Mouse (Mus musculus) testis, adult 2 months (tissue): ENCODE results near the gene Col15a1. TPM values are rescaled to one million over a fixed set of nuclear protein-coding genes. Genes with fewer than 3 reads are reported as not detected.

Experiments
- H3K27ac ChIP-seq: fragments of 200-500 bp; 2 replicates; pipeline ENCODE4 v1.5.1; 2012; ENCODE audit warnings: low read depth, low read length; ENCODE audit not compliant: control insufficient read depth, insufficient read depth
- H3K27me3 ChIP-seq: fragments of 200-500 bp; 2 replicates; pipeline ENCODE4 v1.6.1; 2012; ENCODE audit warnings: mild to moderate bottlenecking, low read length, moderate library complexity; ENCODE audit not compliant: control insufficient read depth, insufficient read depth
- H3K36me3 ChIP-seq: fragments of 200-500 bp; 2 replicates; pipeline ENCODE4 v1.6.1; 2012; ENCODE audit warnings: mild to moderate bottlenecking, low read length; ENCODE audit not compliant: control insufficient read depth, insufficient read depth
- H3K4me1 ChIP-seq: fragments of 200-500 bp; 2 replicates; pipeline ENCODE4 v1.6.1; 2012; ENCODE audit warnings: low read length; ENCODE audit not compliant: control insufficient read depth, insufficient read depth
- H3K4me3 ChIP-seq: fragments of 200-500 bp; 2 replicates; pipeline ENCODE4 v1.5.1; 2012; ENCODE audit warnings: low read depth, mild to moderate bottlenecking, low read length, moderate library complexity, mixed read lengths; ENCODE audit not compliant: control insufficient read depth
- CTCF ChIP-seq: fragments of 200-500 bp; IDR thresholded peaks from 2 replicates; pipeline ENCODE4 v1.5.1; 2012; ENCODE audit warnings: low read depth, mild to moderate bottlenecking, inconsistent platforms, low read length, moderate library complexity; ENCODE audit not compliant: control insufficient read depth, insufficient read depth, insufficient replicate concordance
- POLR2A ChIP-seq: fragments of 200-500 bp; IDR thresholded peaks from 2 replicates; pipeline ENCODE4 v1.6.1; 2012; ENCODE audit warnings: low read depth, mild to moderate bottlenecking, inconsistent platforms, low read length, moderate library complexity; ENCODE audit not compliant: control insufficient read depth
- polyA plus RNA-seq: library from polyadenylated mRNA; depleted of rRNA; stranded (reverse); fragments of >200 nt; gene quantifications from 2 replicates; pipeline ENCODE4 v1.2.3, GENCODE M21; 2012

Col15a1 gene
- polyA plus RNA-seq, 1 experiment = 30.0 TPM

- no peak overlapping the region for H3K4me3 ChIP-seq
- H3K27me3 ChIP-seq = no peaks in the 10 kb centered on the region
- TF ChIP-seq CTCF (no peak), POLR2A (no peak)
- no peak overlapping the region for H3K27ac ChIP-seq
- H3K36me3 ChIP-seq = no peaks in the 10 kb centered on the region
- H3K4me1 ChIP-seq = no peaks in the 10 kb centered on the region
Measured at GRCm38 (mm10) chr4:47184058-47184661, 23.8 kb upstream of the Col15a1 start.

GRCm38 (mm10) chr4:47186514-47186913 is 21.4 kb upstream of the Col15a1 start:
- H3K4me1 ChIP-seq = no peaks in the 10 kb centered on the region
- no peak overlapping the region for H3K27ac ChIP-seq
- TF ChIP-seq CTCF (no peak), POLR2A (no peak)
- no peaks in the 10 kb centered on the region for H3K36me3 ChIP-seq
- H3K27me3 ChIP-seq = no peaks in the 10 kb centered on the region
- H3K4me3 ChIP-seq = no peak overlapping the region

- TF ChIP-seq CTCF (no peak), POLR2A (no peak)
- H3K36me3 ChIP-seq = no peaks in the 10 kb centered on the region
Measured at GRCm38 (mm10) chr4:47196173-47196572, 11.8 kb upstream of the Col15a1 start.

GRCm38 (mm10) chr4:47203643-47204042 is 4.3 kb upstream of the Col15a1 start:
- H3K27ac ChIP-seq = no peak overlapping the region
- no peaks in the 10 kb centered on the region for H3K36me3 ChIP-seq
- H3K27me3 ChIP-seq = no peaks in the 10 kb centered on the region
- TF ChIP-seq POLR2A = no peak
- TF ChIP-seq CTCF = no peak
- peaks cover under 1% of the 10 kb centered on the region; the same call in 1 of the 2 replicates for H3K4me1 ChIP-seq
- H3K4me3 ChIP-seq = no peak overlapping the region

More at GRCm38 (mm10) chr4:47196173-47196572, 11.8 kb upstream of the Col15a1 start:
- Histone ChIP-seq H3K4me3 (no peak overlapping the region), H3K4me1 (no peaks in the 10 kb centered on the region; the same call in 1 of the 2 replicates), H3K27ac (no peak overlapping the region), H3K27me3 (no peaks in the 10 kb centered on the region)

- peaks cover 4% of the 10 kb centered on the region; the same call in 1 of the 2 replicates for H3K4me1 ChIP-seq
- no peak overlapping the region for H3K27ac ChIP-seq
- H3K27me3 ChIP-seq = no peaks in the 10 kb centered on the region
- H3K36me3 ChIP-seq = no peaks in the 10 kb centered on the region
- TF ChIP-seq CTCF (no peak), POLR2A (no peak)
- H3K4me3 ChIP-seq = no peak overlapping the region
Measured at GRCm38 (mm10) chr4:47205846-47206245, 2.1 kb upstream of the Col15a1 start.

- no peak for TF ChIP-seq POLR2A
- no peak for TF ChIP-seq CTCF
- Histone ChIP-seq H3K4me1 (peaks cover 4% of the 10 kb centered on the region; the same call in 1 of the 2 replicates), H3K4me3 (peak overlapping the region; percentile 56), H3K27ac (no peak overlapping the region), H3K36me3 (no peaks in the 10 kb centered on the region), H3K27me3 (no peaks in the 10 kb centered on the region)
Measured at GRCm38 (mm10) chr4:47208421-47208991, 545 bp downstream of the Col15a1 start.

GRCm38 (mm10) chr4:47209466-47209865 is 1.5 kb downstream of the Col15a1 start:
- H3K4me1 ChIP-seq = peaks cover 4% of the 10 kb centered on the region; the same call in 1 of the 2 replicates
- no peak overlapping the region for H3K27ac ChIP-seq
- no peaks in the 10 kb centered on the region for H3K27me3 ChIP-seq
- no peaks in the 10 kb centered on the region for H3K36me3 ChIP-seq
- no peak for TF ChIP-seq POLR2A
- TF ChIP-seq CTCF = no peak
- H3K4me3 ChIP-seq = no peak overlapping the region

- no peaks in the 10 kb centered on the region for H3K27me3 ChIP-seq
- no peaks in the 10 kb centered on the region for H3K4me1 ChIP-seq
- H3K27ac ChIP-seq = no peak overlapping the region
- no peak overlapping the region for H3K4me3 ChIP-seq
- no peaks in the 10 kb centered on the region for H3K36me3 ChIP-seq
- no peak for TF ChIP-seq CTCF
- TF ChIP-seq POLR2A = no peak
Measured at GRCm38 (mm10) chr4:47218828-47219227, 10.9 kb downstream of the Col15a1 start.
